Mouse (Mus musculus): ENCODE measurements at regions not wholly inside any gene's neighbourhood (a gene's known extent, or its start where the extent isn't known, plus 50 kb on each side); places are given as distances from the start of the nearest gene placed in this dataset.

- no peak overlapping the region for H3K4me2 ChIP-seq
- 87% methylated on average over 10 of the region's 10 CpGs for WGBS
- H3K4me3 ChIP-seq, result no peak overlapping the region
- H3K4me1 ChIP-seq, result peaks cover 10% of the 10 kb centered on the region
- no peaks in the 10 kb centered on the region for H3K9me3 ChIP-seq
- H3K9ac ChIP-seq, result no peak overlapping the region
- H3K27ac ChIP-seq, result no peak overlapping the region
- no peaks in the 10 kb centered on the region for H3K27me3 ChIP-seq
- no peak for ATAC-seq (ENCODE audit: borderline replicate concordance, extremely low read depth, low FRiP score, low TSS enrichment)
- H3K36me3 ChIP-seq, result no peaks in the 10 kb centered on the region
Observed at GRCm38 (mm10) chr3:8751356-8751755, 858.5 kb downstream of the Zfp704 start.

- Histone ChIP-seq H3K9me3 (no peaks in the 10 kb centered on the region), H3K4me2 (no peak overlapping the region), H3K27ac (no peak overlapping the region), H3K36me3 (no peaks in the 10 kb centered on the region), H3K4me3 (no peak overlapping the region), H3K4me1 (peaks cover 10% of the 10 kb centered on the region), H3K9ac (no peak overlapping the region), H3K27me3 (no peaks in the 10 kb centered on the region)
- ATAC-seq (ENCODE audit: borderline replicate concordance, extremely low read depth, low FRiP score, low TSS enrichment), result no peak
- 54% methylated on average over 4 of the region's 4 CpGs for WGBS
Observed at GRCm38 (mm10) chr3:8750858-8751257, 859.0 kb downstream of the Zfp704 start.

GRCm38 (mm10) chr3:8750162-8750561, 859.7 kb downstream of the Zfp704 start:
- no peak for ATAC-seq (ENCODE audit: borderline replicate concordance, extremely low read depth, low FRiP score, low TSS enrichment)
- H3K9ac ChIP-seq, result no peak overlapping the region
- 82% methylated on average over 11 of the region's 11 CpGs for WGBS

GRCm38 (mm10) chr3:8747201-8747600, 862.7 kb downstream of the Zfp704 start:
- Histone ChIP-seq H3K27me3 (no peaks in the 10 kb centered on the region), H3K4me2 (no peak overlapping the region), H3K9me3 (no peaks in the 10 kb centered on the region), H3K27ac (no peak overlapping the region), H3K36me3 (no peaks in the 10 kb centered on the region), H3K4me3 (no peak overlapping the region), H3K9ac (no peak overlapping the region), H3K4me1 (no peaks in the 10 kb centered on the region)
- ATAC-seq (ENCODE audit: borderline replicate concordance, extremely low read depth, low FRiP score, low TSS enrichment), result no peak
- WGBS, result 69% methylated on average over 4 of the region's 4 CpGs

More at GRCm38 (mm10) chr3:8750162-8750561, 859.7 kb downstream of the Zfp704 start:
- Histone ChIP-seq H3K4me3 (no peak overlapping the region), H3K4me1 (peaks cover 10% of the 10 kb centered on the region), H3K9me3 (no peaks in the 10 kb centered on the region), H3K36me3 (no peaks in the 10 kb centered on the region), H3K27ac (no peak overlapping the region), H3K27me3 (no peaks in the 10 kb centered on the region), H3K4me2 (no peak overlapping the region)

GRCm38 (mm10) chr3:8746677-8747076, 863.2 kb downstream of the Zfp704 start:
- no peak overlapping the region for H3K27ac ChIP-seq
- H3K4me1 ChIP-seq, result no peaks in the 10 kb centered on the region
- no peak overlapping the region for H3K4me3 ChIP-seq
- 95% methylated on average over 3 of the region's 3 CpGs for WGBS
- H3K36me3 ChIP-seq, result no peaks in the 10 kb centered on the region
- H3K9me3 ChIP-seq, result no peaks in the 10 kb centered on the region
- H3K27me3 ChIP-seq, result no peaks in the 10 kb centered on the region
- no peak overlapping the region for H3K4me2 ChIP-seq
- ATAC-seq (ENCODE audit: borderline replicate concordance, extremely low read depth, low FRiP score, low TSS enrichment), result no peak
- no peak overlapping the region for H3K9ac ChIP-seq

GRCm38 (mm10) chr3:8746037-8746436, 863.8 kb downstream of the Zfp704 start:
- no peak for ATAC-seq (ENCODE audit: borderline replicate concordance, extremely low read depth, low FRiP score, low TSS enrichment)
- no peaks in the 10 kb centered on the region for H3K4me1 ChIP-seq
- H3K9ac ChIP-seq, result no peak overlapping the region
- H3K36me3 ChIP-seq, result no peaks in the 10 kb centered on the region
- H3K27ac ChIP-seq, result no peak overlapping the region
- 88% methylated on average over 1 of the region's 1 CpGs for WGBS
- H3K4me3 ChIP-seq, result no peak overlapping the region
- no peaks in the 10 kb centered on the region for H3K27me3 ChIP-seq
- no peaks in the 10 kb centered on the region for H3K9me3 ChIP-seq
- H3K4me2 ChIP-seq, result no peak overlapping the region

- no peaks in the 10 kb centered on the region for H3K4me1 ChIP-seq
- 38% methylated on average over 6 of the region's 6 CpGs for WGBS
- no peak for ATAC-seq (ENCODE audit: borderline replicate concordance, extremely low read depth, low FRiP score, low TSS enrichment)
Observed at GRCm38 (mm10) chr3:8744857-8745256, 865.0 kb downstream of the Zfp704 start.

GRCm38 (mm10) chr3:8743650-8744049, 866.2 kb downstream of the Zfp704 start:
- Histone ChIP-seq H3K36me3 (no peaks in the 10 kb centered on the region), H3K4me3 (no peak overlapping the region), H3K4me1 (no peaks in the 10 kb centered on the region), H3K27me3 (no peaks in the 10 kb centered on the region), H3K9ac (no peak overlapping the region), H3K27ac (no peak overlapping the region), H3K4me2 (no peak overlapping the region), H3K9me3 (no peaks in the 10 kb centered on the region)
- 82% methylated on average over 7 of the region's 7 CpGs for WGBS
- ATAC-seq (ENCODE audit: borderline replicate concordance, extremely low read depth, low FRiP score, low TSS enrichment), result no peak

More at GRCm38 (mm10) chr3:8744857-8745256, 865.0 kb downstream of the Zfp704 start:
- Histone ChIP-seq H3K4me2 (no peak overlapping the region), H3K27me3 (no peaks in the 10 kb centered on the region), H3K4me3 (no peak overlapping the region), H3K27ac (no peak overlapping the region), H3K9ac (no peak overlapping the region), H3K36me3 (no peaks in the 10 kb centered on the region), H3K9me3 (no peaks in the 10 kb centered on the region)

GRCm38 (mm10) chr3:8741266-8742023, 868.4 kb downstream of the Zfp704 start:
- peaks cover 4% of the 10 kb centered on the region for H3K4me1 ChIP-seq
- H3K9me3 ChIP-seq, result no peaks in the 10 kb centered on the region
- no peaks in the 10 kb centered on the region for H3K27me3 ChIP-seq
- H3K36me3 ChIP-seq, result no peaks in the 10 kb centered on the region
- H3K4me3 ChIP-seq, result no peak overlapping the region
- whole genome bisulfite sequencing, result 79% methylated on average over 8 of the region's 8 CpGs
- H3K27ac ChIP-seq, result no peak overlapping the region
- no peak overlapping the region for H3K4me2 ChIP-seq
- H3K9ac ChIP-seq, result no peak overlapping the region
- no peak for ATAC-seq (ENCODE audit: borderline replicate concordance, extremely low read depth, low FRiP score, low TSS enrichment)

GRCm38 (mm10) chr3:8740710-8741109, 869.2 kb downstream of the Zfp704 start:
- Histone ChIP-seq H3K9ac (no peak overlapping the region), H3K4me2 (no peak overlapping the region), H3K36me3 (no peaks in the 10 kb centered on the region), H3K27ac (no peak overlapping the region), H3K4me3 (no peak overlapping the region), H3K9me3 (no peaks in the 10 kb centered on the region), H3K4me1 (peaks cover 11% of the 10 kb centered on the region), H3K27me3 (no peaks in the 10 kb centered on the region)
- no peak for ATAC-seq (ENCODE audit: borderline replicate concordance, extremely low read depth, low FRiP score, low TSS enrichment)
- 65% methylated on average over 5 of the region's 5 CpGs for WGBS

- no peaks in the 10 kb centered on the region for H3K27me3 ChIP-seq
- H3K27ac ChIP-seq, result no peak overlapping the region
- H3K4me2 ChIP-seq, result no peak overlapping the region
- no peak for ATAC-seq (ENCODE audit: borderline replicate concordance, extremely low read depth, low FRiP score, low TSS enrichment)
- H3K9me3 ChIP-seq, result no peaks in the 10 kb centered on the region
- H3K4me3 ChIP-seq, result no peak overlapping the region
- no peaks in the 10 kb centered on the region for H3K36me3 ChIP-seq
- 74% methylated on average over 14 of the region's 14 CpGs for WGBS
- peaks cover 11% of the 10 kb centered on the region for H3K4me1 ChIP-seq
- no peak overlapping the region for H3K9ac ChIP-seq
Observed at GRCm38 (mm10) chr3:8739299-8739698, 870.6 kb downstream of the Zfp704 start.

- Histone ChIP-seq H3K4me3 (no peak overlapping the region), H3K4me1 (peaks cover 11% of the 10 kb centered on the region), H3K9ac (no peak overlapping the region), H3K4me2 (peak overlapping the region; percentile 17; the same call in 1 of the 2 replicates), H3K36me3 (no peaks in the 10 kb centered on the region), H3K27ac (peak overlapping the region; percentile 11; the same call in 1 of the 2 replicates), H3K27me3 (no peaks in the 10 kb centered on the region), H3K9me3 (no peaks in the 10 kb centered on the region)
- WGBS, result 27% methylated on average over 10 of the region's 10 CpGs
- ATAC-seq (ENCODE audit: borderline replicate concordance, extremely low read depth, low FRiP score, low TSS enrichment), result peak; percentile 90
Observed at GRCm38 (mm10) chr3:8736239-8736953, 873.5 kb downstream of the Zfp704 start.
